Mouse (Mus musculus): Measurements from ENCODE around the gene Tnrc6b.

GRCm38 (mm10) chr15:80953971-80954370 is 242.9 kb downstream of the Tnrc6b start:
- TF ChIP-seq CTCF (IDR thresholded peaks at IDR 0.05) (no peak), EP300 (IDR thresholded peaks at IDR 0.05) (no peak)

All from lung, postnatal 0 days (tissue).